Mouse (Mus musculus) liver, embryonic 14.5 days (tissue): ENCODE measurements around the gene Stx1a.

ENCODE experiments used
- CTCF ChIP-seq: IDR thresholded peaks from 2 replicates; pipeline ENCODE4 v1.5.1; 2016; ENCODE audit warnings: antibody characterized with exemption, low read depth, control low read depth
- EP300 ChIP-seq: IDR thresholded peaks from 2 replicates; pipeline ENCODE4 v1.6.1; 2016; ENCODE audit warnings: antibody characterized with exemption, low read depth

- TF ChIP-seq EP300 (no peak), CTCF (no peak)
These were observed 19.0 kb downstream of the Stx1a start for GRCm38 (mm10) chr5:135042105-135042788.
